Mouse (Mus musculus) forebrain, embryonic 12.5 days (tissue): Measurements from ENCODE around the gene Rest. TPM values are rescaled to one million over a fixed set of nuclear protein-coding genes. Genes with fewer than 3 reads are reported as not detected.
A peak's percentile ranks its signal among the peaks of the same experiment; 100 is the strongest.

Experiments used
- ATAC-seq: fragments of 200-750 bp; cut with Nextera tagmentation; 2 replicates; pipeline ENCODE4 v1.8.0; 2017; ENCODE audit warnings: moderate TSS enrichment; ENCODE audit not compliant: low FRiP score
- H3K27ac ChIP-seq: fragments of 300-500 bp; sonication (generic); 2 replicates; pipeline ENCODE4 v1.5.1; 2016; ENCODE audit warnings: mild to moderate bottlenecking
- H3K27me3 ChIP-seq: fragments of 300-500 bp; sonication (generic); 2 replicates; pipeline ENCODE4 v1.6.1; 2016; ENCODE audit warnings: mild to moderate bottlenecking
- H3K36me3 ChIP-seq: fragments of 300-500 bp; sonication (generic); replicated peaks from 2 replicates; pipeline ENCODE4 v1.6.1; 2016; ENCODE audit warnings: mild to moderate bottlenecking
- H3K4me1 ChIP-seq: fragments of 300-500 bp; sonication (generic); 2 replicates; pipeline ENCODE4 v1.6.1; 2016
- H3K4me2 ChIP-seq: fragments of 300-500 bp; sonication (generic); 2 replicates; pipeline ENCODE4 v1.6.1; 2016; ENCODE audit warnings: mild to moderate bottlenecking, moderate library complexity
- H3K4me3 ChIP-seq: fragments of 300-500 bp; sonication (generic); replicated peaks from 2 replicates; pipeline ENCODE4 v1.5.1; 2016; ENCODE audit warnings: mild to moderate bottlenecking
- H3K9ac ChIP-seq: fragments of 300-500 bp; sonication (generic); 2 replicates; pipeline ENCODE4 v1.6.1; 2016; ENCODE audit warnings: mild to moderate bottlenecking
- H3K9me3 ChIP-seq: fragments of 300-500 bp; sonication (generic); 2 replicates; pipeline ENCODE4 v1.6.1; 2016
- WGBS: fragments of 180-500 bp; shearing (Covaris S2); methylation state at CpG from one replicate; pipeline ENCODE4 v1.1.7; 2016; 5-methylcytosine and 5-hydroxymethylcytosine counted together
- polyA plus RNA-seq: library from polyadenylated mRNA; unstranded; fragments of >200 nt; fragmentation: Nextera tagmentation; extraction: Ambion mirVana; gene quantifications from 2 replicates; pipeline ENCODE4 v1.2.1, GENCODE M21; 2016

Gene Rest
- polyA plus RNA-seq, 1 experiment from 2014 or later: 22.2 TPM

- Histone ChIP-seq H3K4me1 (no peaks in the 10 kb centered on the region), H3K27ac (no peak overlapping the region), H3K4me3 (no peak overlapping the region), H3K27me3 (no peaks in the 10 kb centered on the region), H3K9ac (no peak overlapping the region), H3K36me3 (peaks cover 77% of the 10 kb centered on the region), H3K9me3 (no peaks in the 10 kb centered on the region), H3K4me2 (no peak overlapping the region)
- 89% methylated on average over 8 of the region's 8 CpGs for whole genome bisulfite sequencing
- ATAC-seq: no peak
These were observed 24.4 kb downstream of the Rest start for GRCm38 (mm10) chr5:77289686-77290085.

- H3K9me3 ChIP-seq: no peaks in the 10 kb centered on the region
- ATAC-seq: no peak
- no peaks in the 10 kb centered on the region for H3K4me1 ChIP-seq
- peaks cover 85% of the 10 kb centered on the region for H3K36me3 ChIP-seq
- no peaks in the 10 kb centered on the region for H3K27me3 ChIP-seq
- H3K9ac ChIP-seq: no peak overlapping the region
- H3K4me2 ChIP-seq: no peak overlapping the region
- H3K27ac ChIP-seq: no peak overlapping the region
- H3K4me3 ChIP-seq: no peak overlapping the region
- WGBS: 87% methylated on average over 2 of the region's 2 CpGs
These were observed 25.3 kb downstream of the Rest start for GRCm38 (mm10) chr5:77290606-77291005.

DNA sequence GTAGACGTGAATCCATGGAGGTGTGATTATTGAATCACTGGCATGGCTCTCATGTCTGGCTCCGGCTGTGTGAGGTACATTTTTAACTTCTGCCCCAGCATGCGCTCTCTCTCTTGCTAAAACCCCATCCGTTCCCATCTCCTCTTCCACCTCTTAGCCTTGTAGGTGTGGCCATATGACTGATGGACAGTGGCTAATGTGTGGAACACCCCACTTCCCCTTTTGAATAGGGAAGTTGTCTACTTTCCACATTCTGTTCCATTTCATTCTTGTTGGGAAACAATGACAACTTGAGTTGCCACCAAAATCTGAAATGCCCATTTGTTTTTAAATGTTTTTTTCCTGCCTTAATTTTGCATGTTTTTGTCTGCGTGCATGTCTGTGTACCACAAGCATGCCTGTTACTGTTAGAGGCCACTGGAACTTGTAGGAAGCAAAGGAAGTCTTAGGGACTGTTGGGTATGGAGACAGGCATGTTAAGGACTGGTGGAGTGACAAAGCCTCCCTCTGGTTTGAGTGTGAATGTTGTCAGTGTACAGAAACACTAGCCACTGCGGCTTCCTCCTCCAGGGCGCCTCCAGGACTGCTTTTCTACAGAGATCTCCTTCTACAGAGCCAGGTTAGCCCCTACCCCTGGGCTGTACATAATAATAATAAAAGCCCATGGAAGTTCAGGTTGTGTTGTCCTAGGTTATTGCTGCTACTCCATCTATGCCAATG is 27.7 kb downstream of the Rest start:
- Histone ChIP-seq H3K36me3 (peaks cover 90% of the 10 kb centered on the region), H3K4me2 (no peak overlapping the region), H3K9ac (no peak overlapping the region), H3K4me1 (no peaks in the 10 kb centered on the region), H3K27me3 (no peaks in the 10 kb centered on the region), H3K27ac (no peak overlapping the region), H3K4me3 (no peak overlapping the region), H3K9me3 (no peaks in the 10 kb centered on the region)
- no peak for ATAC-seq
- 95% methylated on average over 7 of the region's 7 CpGs for WGBS

DNA sequence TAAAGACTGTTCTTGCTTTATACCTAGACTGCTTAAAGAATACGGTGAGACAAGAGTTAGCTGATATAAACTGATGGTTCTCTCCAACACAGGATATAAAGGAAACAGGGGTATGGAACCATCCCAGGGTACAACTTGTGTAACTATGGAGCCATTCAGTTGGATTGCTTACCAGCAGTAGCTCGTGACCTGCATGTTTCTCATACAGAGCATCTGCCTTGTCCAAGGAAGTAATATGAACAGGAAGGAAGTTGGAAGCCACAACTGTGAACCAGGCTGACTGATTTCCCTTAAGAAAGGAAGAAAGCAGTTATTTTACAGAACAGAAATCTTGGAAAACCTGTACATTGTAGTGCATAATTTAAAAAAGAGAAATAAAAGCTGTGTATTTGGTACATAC is 34.2 kb downstream of the Rest start:
- no peak overlapping the region for H3K4me3 ChIP-seq
- no peak overlapping the region for H3K9ac ChIP-seq
- no peaks in the 10 kb centered on the region for H3K4me1 ChIP-seq
- H3K27ac ChIP-seq: no peak overlapping the region
- no peak for ATAC-seq
- H3K4me2 ChIP-seq: no peak overlapping the region
- no peaks in the 10 kb centered on the region for H3K27me3 ChIP-seq
- peaks cover 72% of the 10 kb centered on the region for H3K36me3 ChIP-seq
- H3K9me3 ChIP-seq: no peaks in the 10 kb centered on the region
- WGBS: 92% methylated on average over 2 of the region's 2 CpGs

GRCm38 (mm10) chr5:77301296-77301903 is 36.1 kb downstream of the Rest start:
- Histone ChIP-seq H3K36me3 (peaks cover 75% of the 10 kb centered on the region), H3K9me3 (no peaks in the 10 kb centered on the region), H3K9ac (no peak overlapping the region), H3K4me2 (no peak overlapping the region), H3K27me3 (no peaks in the 10 kb centered on the region), H3K4me1 (no peaks in the 10 kb centered on the region), H3K27ac (no peak overlapping the region), H3K4me3 (no peak overlapping the region)
- no peak for ATAC-seq
- 87% methylated on average over 6 of the region's 6 CpGs for WGBS

- peak overlapping the region; percentile 84 for H3K9ac ChIP-seq
- no peak overlapping the region for H3K27ac ChIP-seq
- peaks cover 34% of the 10 kb centered on the region for H3K4me1 ChIP-seq
- peaks cover 41% of the 10 kb centered on the region for H3K36me3 ChIP-seq
- H3K9me3 ChIP-seq: no peaks in the 10 kb centered on the region
- H3K4me3 ChIP-seq: peak overlapping the region; percentile 95
- H3K4me2 ChIP-seq: peak overlapping the region; percentile 99
- no peak for ATAC-seq
- 89% methylated on average over 5 of the region's 5 CpGs for WGBS
- H3K27me3 ChIP-seq: no peaks in the 10 kb centered on the region
These were observed 42.7 kb downstream of the Rest start for GRCm38 (mm10) chr5:77307821-77308553.

- Histone ChIP-seq H3K9ac (peak overlapping the region; percentile 84), H3K27me3 (no peaks in the 10 kb centered on the region), H3K4me1 (peaks cover 34% of the 10 kb centered on the region), H3K4me3 (peak overlapping the region; percentile 95), H3K36me3 (peaks cover 45% of the 10 kb centered on the region), H3K4me2 (peak overlapping the region; percentile 99), H3K27ac (peak overlapping the region; percentile 90), H3K9me3 (no peaks in the 10 kb centered on the region)
- ATAC-seq: peak; percentile 39
- WGBS: under 1% methylated on average over 76 of the region's 76 CpGs
These were observed 44.0 kb downstream of the Rest start for GRCm38 (mm10) chr5:77309051-77309906.

- peak within 1 kb of the TSS; percentile 95 for H3K4me3 ChIP-seq
- peaks cover 34% of the 10 kb centered on the region for H3K4me1 ChIP-seq
- H3K27me3 ChIP-seq: no peaks in the 10 kb centered on the region
- 0% methylated on average over 85 of the region's 85 CpGs for WGBS
- peaks cover 44% of the 10 kb centered on the region for H3K36me3 ChIP-seq
- peak within 1 kb of the TSS; percentile 84 for H3K9ac ChIP-seq
- peak within 1 kb of the TSS; percentile 99 for H3K4me2 ChIP-seq
- H3K27ac ChIP-seq: peak within 1 kb of the TSS; percentile 90
- peak; percentile 96 for ATAC-seq
- H3K9me3 ChIP-seq: no peaks in the 10 kb centered on the region
These were observed 44.9 kb downstream of the Rest start, which contains the start of the genes Noa1 and Polr2b for GRCm38 (mm10) chr5:77309924-77310772. TSS of gene Noa1 (minus strand) at chr5:77310084. TSS of gene Polr2b (plus strand) at chr5:77310147.

- no peaks in the 10 kb centered on the region for H3K27me3 ChIP-seq
- no peak for ATAC-seq
- peaks cover 56% of the 10 kb centered on the region for H3K36me3 ChIP-seq
- no peak overlapping the region for H3K9ac ChIP-seq
- no peaks in the 10 kb centered on the region for H3K9me3 ChIP-seq
- H3K4me3 ChIP-seq: no peak overlapping the region
- 92% methylated on average over 4 of the region's 4 CpGs for WGBS
- H3K4me2 ChIP-seq: no peak overlapping the region
- peaks cover 15% of the 10 kb centered on the region for H3K4me1 ChIP-seq
- no peak overlapping the region for H3K27ac ChIP-seq
These were observed 48.9 kb downstream of the Rest start for GRCm38 (mm10) chr5:77314206-77314605.

DNA sequence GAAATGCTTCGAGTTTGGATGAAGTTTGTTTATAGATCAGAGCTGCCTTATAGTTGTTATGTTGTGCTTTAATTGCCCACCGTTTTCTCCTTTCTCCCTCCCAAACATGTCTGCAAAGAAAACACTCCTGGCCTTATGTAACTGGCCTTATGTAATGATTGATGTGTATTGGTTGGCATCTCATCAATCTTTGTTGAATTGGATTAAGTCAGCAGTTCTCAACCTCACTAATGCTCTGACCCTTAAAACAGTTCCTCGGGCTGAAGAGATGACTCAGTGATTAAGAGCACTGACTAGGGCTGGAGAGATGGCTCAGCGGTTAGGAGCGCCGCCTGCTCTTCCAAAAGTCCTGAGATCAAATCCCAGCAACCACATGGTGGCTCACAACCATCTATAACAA is 49.7 kb downstream of the Rest start:
- no peaks in the 10 kb centered on the region for H3K9me3 ChIP-seq
- H3K27ac ChIP-seq: no peak overlapping the region
- H3K4me3 ChIP-seq: no peak overlapping the region
- H3K36me3 ChIP-seq: peaks cover 60% of the 10 kb centered on the region
- H3K4me1 ChIP-seq: peaks cover 15% of the 10 kb centered on the region
- ATAC-seq: no peak
- H3K4me2 ChIP-seq: no peak overlapping the region
- no peak overlapping the region for H3K9ac ChIP-seq
- no peaks in the 10 kb centered on the region for H3K27me3 ChIP-seq
- 95% methylated on average over 6 of the region's 6 CpGs for WGBS

DNA sequence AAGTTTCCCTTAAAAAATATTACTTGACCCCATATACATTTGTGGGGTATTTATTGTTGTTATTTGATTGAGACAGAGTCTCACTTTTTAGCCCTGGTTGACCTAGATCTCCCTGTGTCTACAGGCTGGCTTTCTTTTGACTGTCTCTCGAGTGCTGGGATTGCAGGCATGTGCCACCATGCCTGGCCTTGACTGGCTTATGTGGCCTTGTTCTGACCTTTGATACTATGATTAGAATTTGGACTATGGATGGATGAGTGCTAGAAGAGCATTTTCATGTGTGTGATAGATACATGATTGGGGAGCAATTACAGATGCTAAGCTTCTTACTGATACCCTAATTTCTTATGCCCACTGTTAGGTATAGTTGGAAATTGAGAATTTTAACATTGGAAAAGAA is 59.6 kb downstream of the Rest start:
- no peak overlapping the region for H3K27ac ChIP-seq
- no peak overlapping the region for H3K4me3 ChIP-seq
- no peak for ATAC-seq
- H3K9me3 ChIP-seq: no peaks in the 10 kb centered on the region
- 82% methylated on average over 1 of the region's 1 CpGs for WGBS
- peaks cover 88% of the 10 kb centered on the region for H3K36me3 ChIP-seq
- no peaks in the 10 kb centered on the region for H3K4me1 ChIP-seq
- no peak overlapping the region for H3K9ac ChIP-seq
- H3K4me2 ChIP-seq: no peak overlapping the region
- H3K27me3 ChIP-seq: no peaks in the 10 kb centered on the region
